Mouse (Mus musculus) kidney, embryonic 16.5 days (tissue): ENCODE measurements around the gene Churc1. TPM values are rescaled to one million over a fixed set of nuclear protein-coding genes. Genes with fewer than 3 reads are reported as not detected.

Source experiments
- ATAC-seq: fragments of 200-750 bp; cut with Nextera tagmentation; 2 replicates; pipeline ENCODE4 v1.8.0; 2017; ENCODE audit warnings: moderate TSS enrichment; ENCODE audit not compliant: low FRiP score, low TSS enrichment
- H3K27ac ChIP-seq: fragments of 300-500 bp; sonication (generic); 2 replicates; pipeline ENCODE4 v1.5.1; 2014; ENCODE audit warnings: low read length
- H3K27me3 ChIP-seq: fragments of 300-500 bp; sonication (generic); 2 replicates; pipeline ENCODE4 v1.6.1; 2014; ENCODE audit warnings: low read length, control low read depth, mixed read lengths; ENCODE audit not compliant: insufficient read depth
- H3K36me3 ChIP-seq: fragments of 300-500 bp; sonication (generic); 2 replicates; pipeline ENCODE4 v1.6.1; 2014; ENCODE audit warnings: low read length, control low read depth, mixed read lengths; ENCODE audit not compliant: insufficient read depth
- H3K4me1 ChIP-seq: fragments of 300-500 bp; sonication (generic); 2 replicates; pipeline ENCODE4 v1.6.1; 2014; ENCODE audit warnings: low read length, control low read depth, mixed read lengths; ENCODE audit not compliant: insufficient read depth
- H3K4me2 ChIP-seq: fragments of 300-500 bp; sonication (generic); replicated peaks from 2 replicates; pipeline ENCODE4 v1.6.1; 2014; ENCODE audit warnings: low read depth, low read length
- H3K4me3 ChIP-seq: fragments of 300-500 bp; sonication (generic); 2 replicates; pipeline ENCODE4 v1.5.1; 2014; ENCODE audit warnings: mild to moderate bottlenecking, low read length
- H3K9ac ChIP-seq: fragments of 300-500 bp; sonication (generic); replicated peaks from 2 replicates; pipeline ENCODE4 v1.6.1; 2014; ENCODE audit warnings: low read length
- H3K9me3 ChIP-seq: fragments of 300-500 bp; sonication (generic); 2 replicates; pipeline ENCODE4 v1.6.1; 2016; ENCODE audit warnings: low read length, control low read depth
- WGBS: fragments of 180-500 bp; shearing (Covaris S2); extraction: QIAGEN DNeasy Blood & Tissue Kit; methylation state at CpG from one replicate; pipeline ENCODE4 v1.1.7; 2014; 5-methylcytosine and 5-hydroxymethylcytosine counted together
- polyA plus RNA-seq: library from polyadenylated mRNA; unstranded; fragments of >200 nt; fragmentation: Nextera tagmentation; extraction: Ambion mirVana; gene quantifications from 2 replicates; pipeline ENCODE4 v1.2.1, GENCODE M21; 2015

Churc1 gene
- polyA plus RNA-seq, 1 experiment from 2014 or later, result 149 TPM

DNA sequence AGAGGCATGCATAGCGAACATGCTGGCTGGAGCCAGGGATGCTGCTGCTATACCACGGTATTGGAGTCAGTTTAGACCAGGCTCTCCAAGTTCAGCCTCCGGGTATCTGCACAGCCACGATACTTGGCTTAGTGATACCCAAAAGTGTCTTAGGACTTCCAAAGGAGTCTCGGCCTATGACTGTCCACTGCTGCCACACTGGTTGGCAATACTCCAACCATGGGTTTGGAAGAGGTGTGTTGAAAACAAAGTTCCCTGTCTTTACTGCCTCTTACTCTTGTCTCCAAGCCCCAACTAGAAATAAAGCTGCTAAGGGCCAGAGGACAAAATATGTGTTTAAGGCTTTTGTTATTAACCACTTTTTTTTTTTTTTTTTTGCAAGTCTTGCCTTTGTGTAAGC lies 45.2 kb downstream of the Churc1 start:
- WGBS, result 87% methylated on average over 5 of the region's 5 CpGs
- no peaks in the 10 kb centered on the region for H3K9me3 ChIP-seq
- no peaks in the 10 kb centered on the region for H3K27me3 ChIP-seq
- no peak overlapping the region for H3K4me2 ChIP-seq
- H3K4me1 ChIP-seq, result no peaks in the 10 kb centered on the region
- no peak overlapping the region for H3K27ac ChIP-seq
- H3K4me3 ChIP-seq, result no peak overlapping the region
- H3K9ac ChIP-seq, result no peak overlapping the region
- H3K36me3 ChIP-seq, result no peaks in the 10 kb centered on the region
- ATAC-seq, result no peak

DNA sequence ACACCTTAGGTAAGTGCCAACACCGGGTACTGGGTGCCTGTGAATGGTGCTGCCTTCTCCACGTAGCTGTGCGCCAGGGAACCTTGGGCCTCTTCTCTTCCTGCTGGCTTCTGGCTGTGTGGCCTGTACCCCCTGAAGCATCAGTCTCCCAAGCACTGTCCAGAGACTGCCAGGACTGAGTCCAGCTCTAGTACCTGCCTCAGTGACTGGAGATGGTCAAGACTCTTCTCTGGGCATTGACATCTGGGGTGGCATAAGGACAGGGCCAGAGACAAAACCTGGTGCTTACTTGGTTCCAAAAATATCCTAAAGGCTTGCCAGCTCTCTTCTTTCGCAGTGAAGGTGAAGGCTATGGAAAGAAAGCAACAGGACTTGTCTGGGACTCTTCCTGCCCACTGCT lies 45.7 kb downstream of the Churc1 start:
- no peak for ATAC-seq
- H3K36me3 ChIP-seq, result no peaks in the 10 kb centered on the region
- no peak overlapping the region for H3K27ac ChIP-seq
- no peak overlapping the region for H3K4me3 ChIP-seq
- no peak overlapping the region for H3K9ac ChIP-seq
- H3K27me3 ChIP-seq, result no peaks in the 10 kb centered on the region
- no peak overlapping the region for H3K4me2 ChIP-seq
- WGBS, result 95% methylated on average over 4 of the region's 4 CpGs
- H3K9me3 ChIP-seq, result no peaks in the 10 kb centered on the region
- no peaks in the 10 kb centered on the region for H3K4me1 ChIP-seq

DNA sequence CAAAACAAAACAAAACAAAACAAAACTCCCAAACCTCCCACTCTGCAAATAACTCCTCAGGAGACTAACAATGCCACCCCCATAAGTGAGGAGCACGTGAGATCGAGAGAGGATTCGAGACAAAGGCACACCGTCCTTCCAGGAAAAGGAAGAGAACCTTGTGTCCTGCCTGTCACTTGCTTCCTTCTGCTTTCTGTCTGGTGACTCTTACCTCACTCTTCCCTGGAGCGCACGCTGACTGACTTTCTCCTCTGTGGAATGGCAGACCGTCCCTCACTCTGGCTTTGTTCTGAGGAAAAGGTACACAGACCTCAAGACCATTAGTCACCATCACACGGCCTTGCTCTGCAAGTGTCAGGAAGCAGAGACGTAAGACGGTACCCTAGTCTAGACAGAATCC lies 48.2 kb downstream of the Churc1 start:
- Histone ChIP-seq H3K4me1 (0 out of 2 replicates have a peak, but pooled peaks cover 4% of the 10 kb centered on the region), H3K9ac (no peak overlapping the region), H3K36me3 (no peaks in the 10 kb centered on the region), H3K27ac (no peak overlapping the region), H3K4me3 (no peak overlapping the region), H3K27me3 (no peaks in the 10 kb centered on the region), H3K9me3 (no peaks in the 10 kb centered on the region), H3K4me2 (no peak overlapping the region)
- no peak for ATAC-seq
- WGBS, result 68% methylated on average over 10 of the region's 10 CpGs

DNA sequence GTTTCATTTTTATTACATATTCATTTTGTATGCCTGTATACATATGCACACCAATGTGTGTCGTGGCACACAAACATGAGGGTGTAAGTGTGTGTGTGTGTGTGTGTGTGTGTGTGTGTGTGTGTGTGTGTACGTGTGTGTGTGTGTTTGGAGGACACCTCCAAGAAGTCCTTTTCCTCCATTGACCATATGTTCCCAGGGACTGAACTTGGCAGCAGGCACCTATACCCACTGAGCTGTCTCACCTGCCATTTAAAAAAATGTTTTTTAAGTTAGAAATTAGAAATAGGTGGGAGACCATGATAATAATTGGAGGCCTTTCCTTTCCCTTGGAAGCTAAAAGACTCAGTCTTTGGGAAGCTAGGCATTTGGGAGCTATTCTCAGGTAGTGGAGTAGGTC lies 48.8 kb downstream of the Churc1 start:
- WGBS, result 93% methylated on average over 2 of the region's 2 CpGs

DNA sequence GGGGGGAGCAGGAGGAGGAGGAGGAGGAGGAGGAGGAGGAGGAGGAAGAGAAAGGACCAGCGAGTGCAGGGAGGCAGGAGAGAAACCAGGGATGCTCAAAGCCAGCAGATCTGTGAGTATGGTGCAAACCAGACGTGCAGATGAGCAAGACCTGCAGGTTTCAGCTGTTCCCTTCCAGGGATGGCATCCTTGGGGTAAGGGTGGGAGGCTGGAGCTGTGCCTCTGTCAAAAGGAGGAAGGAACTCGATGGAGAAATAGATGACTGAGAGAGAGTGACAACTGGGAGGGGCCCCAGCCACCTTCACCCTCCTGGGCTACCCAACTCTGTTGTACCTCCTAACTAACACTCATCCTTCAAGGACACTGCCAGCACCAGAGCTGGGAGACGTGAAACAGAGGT lies 51.4 kb downstream of the Churc1 start:
- ATAC-seq, result no peak
- no peak overlapping the region for H3K9ac ChIP-seq
- H3K4me1 ChIP-seq, result peaks cover 15% of the 10 kb centered on the region
- peaks cover 17% of the 10 kb centered on the region; the same call in 1 of the 2 replicates for H3K27me3 ChIP-seq
- no peak overlapping the region for H3K4me3 ChIP-seq
- H3K36me3 ChIP-seq, result no peaks in the 10 kb centered on the region
- H3K9me3 ChIP-seq, result no peaks in the 10 kb centered on the region
- no peak overlapping the region for H3K27ac ChIP-seq
- 34% methylated on average over 4 of the region's 4 CpGs for WGBS
- H3K4me2 ChIP-seq, result no peak overlapping the region

More for the DNA sequence above, 48.8 kb downstream of the Churc1 start:
- Histone ChIP-seq H3K4me1 (0 out of 2 replicates have a peak, but pooled peaks cover 9% of the 10 kb centered on the region), H3K27ac (no peak overlapping the region), H3K4me2 (no peak overlapping the region), H3K9me3 (no peaks in the 10 kb centered on the region), H3K27me3 (peaks cover 5% of the 10 kb centered on the region; the same call in 1 of the 2 replicates), H3K36me3 (no peaks in the 10 kb centered on the region), H3K4me3 (no peak overlapping the region), H3K9ac (no peak overlapping the region)
- ATAC-seq, result no peak

DNA sequence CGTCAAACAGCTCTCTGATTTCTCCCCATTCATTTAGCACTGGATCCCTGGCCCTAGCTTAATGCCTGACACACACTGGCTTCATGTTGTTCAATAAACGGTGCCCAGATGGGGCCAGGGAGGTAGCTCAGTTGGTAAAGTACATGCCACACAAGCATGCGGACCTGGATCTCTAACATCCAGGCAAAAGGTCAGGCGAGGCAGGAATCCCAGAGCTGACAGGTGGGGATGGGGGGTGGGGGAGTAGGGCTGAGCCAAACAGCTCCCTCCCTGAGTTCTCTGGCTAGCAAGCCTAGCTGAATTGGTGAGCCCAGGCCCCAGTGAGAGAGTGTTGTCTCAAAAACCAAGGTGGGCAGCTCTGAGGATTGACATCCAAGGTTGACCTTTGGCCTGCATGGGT lies 51.8 kb downstream of the Churc1 start:
- no peak overlapping the region for H3K4me3 ChIP-seq
- no peak for ATAC-seq
- H3K4me2 ChIP-seq, result no peak overlapping the region
- no peaks in the 10 kb centered on the region for H3K36me3 ChIP-seq
- H3K27me3 ChIP-seq, result peaks cover 19% of the 10 kb centered on the region; the same call in 1 of the 2 replicates
- no peak overlapping the region for H3K9ac ChIP-seq
- H3K27ac ChIP-seq, result peak overlapping the region; percentile 72; the same call in 1 of the 2 replicates
- no peaks in the 10 kb centered on the region for H3K9me3 ChIP-seq
- H3K4me1 ChIP-seq, result peaks cover 18% of the 10 kb centered on the region
- WGBS, result 70% methylated on average over 4 of the region's 4 CpGs

DNA sequence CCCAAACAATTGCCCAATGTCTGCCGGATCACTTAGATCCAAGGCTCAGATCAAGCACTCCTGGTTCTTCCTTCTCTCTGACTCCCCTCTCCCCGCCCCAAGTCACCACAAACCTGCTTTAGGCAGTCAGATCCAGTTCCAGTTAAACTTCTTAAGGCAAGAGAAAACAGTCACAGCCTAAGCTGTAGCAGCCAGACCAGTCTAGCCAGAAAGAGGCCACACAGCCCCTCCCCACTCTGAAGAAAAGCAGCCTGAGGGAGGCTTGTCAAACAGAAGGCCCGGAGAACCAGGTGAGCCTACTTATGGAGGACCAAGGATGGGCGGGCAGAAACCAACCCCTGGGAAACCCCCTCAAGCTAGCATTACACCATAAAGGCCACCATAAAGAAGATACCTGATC lies 52.8 kb downstream of the Churc1 start:
- no peaks in the 10 kb centered on the region for H3K9me3 ChIP-seq
- peak; percentile 66 for ATAC-seq

DNA sequence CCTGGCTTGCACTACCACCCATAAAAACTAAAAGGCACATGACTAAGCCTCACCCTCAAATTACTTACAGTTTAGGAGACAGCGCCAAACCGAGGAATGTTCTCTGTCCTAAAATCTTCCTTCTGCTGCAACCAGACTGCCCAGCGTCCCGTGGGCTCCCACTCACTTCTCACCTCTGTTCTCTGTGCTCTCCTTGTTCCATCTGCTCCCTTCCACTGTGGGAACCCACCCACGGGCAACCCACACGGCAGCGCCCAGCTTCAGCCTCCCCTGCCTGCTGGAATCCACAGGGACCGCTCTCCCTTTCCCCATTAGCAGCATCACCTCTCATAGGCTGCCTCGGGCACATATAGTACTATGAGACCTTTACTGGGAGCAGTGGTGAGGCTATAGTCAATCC lies 53.6 kb downstream of the Churc1 start:
- 77% methylated on average over 9 of the region's 9 CpGs for WGBS
- H3K36me3 ChIP-seq, result no peaks in the 10 kb centered on the region
- peak overlapping the region; percentile 43; the same call in 1 of the 2 replicates for H3K27ac ChIP-seq
- no peaks in the 10 kb centered on the region for H3K9me3 ChIP-seq
- H3K4me3 ChIP-seq, result no peak overlapping the region
- peaks cover 21% of the 10 kb centered on the region for H3K4me1 ChIP-seq
- ATAC-seq, result no peak
- H3K27me3 ChIP-seq, result peaks cover 28% of the 10 kb centered on the region
- no peak overlapping the region for H3K4me2 ChIP-seq
- H3K9ac ChIP-seq, result no peak overlapping the region

More for the DNA sequence above, 52.8 kb downstream of the Churc1 start:
- no peak overlapping the region for H3K9ac ChIP-seq
- H3K27me3 ChIP-seq, result peaks cover 20% of the 10 kb centered on the region; the same call in 1 of the 2 replicates
- H3K36me3 ChIP-seq, result no peaks in the 10 kb centered on the region
- no peak overlapping the region for H3K4me2 ChIP-seq
- peak overlapping the region; percentile 72 for H3K27ac ChIP-seq
- WGBS, result 54% methylated on average over 4 of the region's 4 CpGs
- peaks cover 21% of the 10 kb centered on the region for H3K4me1 ChIP-seq
- H3K4me3 ChIP-seq, result no peak overlapping the region

DNA sequence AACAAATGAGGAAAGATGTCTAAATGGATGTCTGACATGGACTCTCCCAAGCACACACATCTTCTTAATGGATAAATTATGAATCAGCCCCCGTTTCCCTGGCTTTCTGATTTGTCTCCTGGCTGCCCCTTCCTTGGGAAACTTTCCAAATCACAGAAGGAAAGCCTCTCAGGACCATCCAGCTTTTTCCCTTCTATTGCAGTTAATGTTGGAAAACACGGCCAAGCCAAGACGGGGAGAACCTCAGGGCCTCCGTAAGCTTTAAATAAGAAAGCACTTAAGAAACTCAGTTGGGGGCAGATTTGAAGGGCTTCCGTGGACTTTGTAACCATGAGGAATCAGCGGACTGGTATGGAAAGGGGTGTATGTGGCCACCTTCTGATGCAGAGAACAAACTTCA lies 54.5 kb downstream of the Churc1 start:
- H3K27me3 ChIP-seq, result peaks cover 33% of the 10 kb centered on the region
- no peak for ATAC-seq
- no peak overlapping the region for H3K27ac ChIP-seq
- 60% methylated on average over 6 of the region's 6 CpGs for WGBS
- no peak overlapping the region for H3K4me2 ChIP-seq
- H3K9me3 ChIP-seq, result no peaks in the 10 kb centered on the region
- no peaks in the 10 kb centered on the region for H3K36me3 ChIP-seq
- peaks cover 21% of the 10 kb centered on the region for H3K4me1 ChIP-seq
- no peak overlapping the region for H3K9ac ChIP-seq
- no peak overlapping the region for H3K4me3 ChIP-seq

DNA sequence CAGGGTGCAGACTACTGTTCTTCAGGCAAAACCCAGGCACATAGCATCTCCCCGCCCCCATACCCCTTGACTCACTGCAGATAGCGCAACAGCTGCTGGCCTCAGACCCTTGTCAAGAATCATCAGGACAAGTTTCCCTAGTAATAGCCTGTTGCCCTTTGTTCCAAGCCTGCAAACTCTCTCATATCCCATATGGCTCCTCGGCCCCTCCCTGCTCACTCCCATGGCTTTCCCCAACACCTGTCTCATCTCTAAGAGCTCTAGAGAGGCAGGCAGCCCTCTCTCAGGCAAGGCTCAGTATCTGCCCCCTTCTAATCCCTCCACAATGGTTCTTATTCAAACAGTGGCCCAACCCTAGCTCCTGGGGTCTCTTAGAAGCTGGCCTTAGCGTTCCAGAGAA lies 55.3 kb downstream of the Churc1 start:
- Histone ChIP-seq H3K9ac (no peak overlapping the region), H3K4me1 (peaks cover 21% of the 10 kb centered on the region), H3K9me3 (no peaks in the 10 kb centered on the region), H3K4me3 (no peak overlapping the region), H3K4me2 (no peak overlapping the region), H3K27ac (no peak overlapping the region), H3K27me3 (peaks cover 37% of the 10 kb centered on the region), H3K36me3 (no peaks in the 10 kb centered on the region)
- no peak for ATAC-seq
- WGBS, result 49% methylated on average over 4 of the region's 4 CpGs
